Comparison of ENCODE assay signal across 7 mouse cellular contexts in genomic region chr17:6428926-6429325, GRCm38 (mm10). TPM values are rescaled to one million over a fixed set of nuclear protein-coding genes. Genes with fewer than 3 reads are reported as not detected.
DNase-seq lines count a peak whose midpoint lies in the region; ATAC-seq and TF ChIP-seq lines count a peak whose summit lies in the region.
"Not testable (repeated sequence)": the region's sequence is repeated elsewhere in the genome, so short reads cannot be mapped to it uniquely, and the experiment has no call there.

No protein-coding gene starts in this region.

- H3K4me1 ChIP-seq in embryonic fibroblast, embryonic 13.5 days (ENCODE audit: control insufficient read depth, insufficient read depth, low read length); kidney, postnatal 0 days (replicated peaks; ENCODE audit: insufficient read depth, low read length); midbrain, embryonic 11.5 days (ENCODE audit: control insufficient read depth, insufficient read depth, low read length); testis, adult 2 months (ENCODE audit: control insufficient read depth, insufficient read depth, low read length): not testable (repeated sequence)

- TF ChIP-seq POLR2A in embryonic fibroblast, embryonic 13.5 days (IDR thresholded peaks at IDR 0.05; ENCODE audit: low read depth, low read length); testis, adult 2 months (IDR thresholded peaks at IDR 0.05; ENCODE audit: control insufficient read depth, low read depth, low read length): not testable (repeated sequence)

- not testable (repeated sequence) for H3K4me2 ChIP-seq in kidney, postnatal 0 days (ENCODE audit: low read length); midbrain, embryonic 11.5 days

- peak; percentile 55 for DNase-seq in 416B (ENCODE audit: low read depth)
- DNase-seq in adipocyte (ENCODE audit: low spot score) = peak; percentile 74
- peak; percentile 88 for DNase-seq in heart, adult 11 months
- DNase-seq in kidney, postnatal 0 days (ENCODE audit: low spot score) = peak; percentile 25
- DNase-seq in midbrain, embryonic 11.5 days (ENCODE audit: low spot score, missing footprints) = peak; percentile 60

- not testable (repeated sequence) for H3K4me3 ChIP-seq in embryonic fibroblast, embryonic 13.5 days (ENCODE audit: insufficient read depth, low read length); kidney, postnatal 0 days (replicated peaks; ENCODE audit: low read depth, low read length); midbrain, embryonic 11.5 days (ENCODE audit: low read depth, low read length); testis, adult 2 months (ENCODE audit: control insufficient read depth, low read depth, low read length)

- ATAC-seq in kidney, postnatal 0 days (replicated peaks; ENCODE audit: low FRiP score, low read depth); midbrain, embryonic 11.5 days (ENCODE audit: low FRiP score): not testable (repeated sequence)

- H3K27me3 ChIP-seq in kidney, postnatal 0 days (ENCODE audit: insufficient read depth, low read length); midbrain, embryonic 11.5 days (ENCODE audit: control insufficient read depth, insufficient read depth, low read length); testis, adult 2 months (ENCODE audit: control insufficient read depth, insufficient read depth, low read length): not testable (repeated sequence)

- not testable (repeated sequence) for TF ChIP-seq CTCF in embryonic fibroblast, embryonic 13.5 days (IDR thresholded peaks at IDR 0.05; ENCODE audit: borderline replicate concordance, insufficient read depth, low read length); kidney, postnatal 0 days (IDR thresholded peaks at IDR 0.05; ENCODE audit: low read depth); testis, adult 2 months (IDR thresholded peaks at IDR 0.05; ENCODE audit: control insufficient read depth, insufficient read depth, insufficient replicate concordance, low read depth, low read length)

- H3K9ac ChIP-seq in kidney, postnatal 0 days (ENCODE audit: low read depth, low read length); midbrain, embryonic 11.5 days (ENCODE audit: low read length): not testable (repeated sequence)

- peak overlapping the region; percentile 84 for H3K27ac ChIP-seq in embryonic fibroblast, embryonic 13.5 days (ENCODE audit: insufficient read depth, low read length)
- H3K27ac ChIP-seq in kidney, postnatal 0 days; midbrain, embryonic 11.5 days (ENCODE audit: low read depth, low read length): not testable (repeated sequence)
- peak overlapping the region; percentile 72; the same call in 1 of the 2 replicates for H3K27ac ChIP-seq in testis, adult 2 months (ENCODE audit: control insufficient read depth, insufficient read depth, low read depth, low read length)

- WGBS in kidney, postnatal 0 days = 81% methylated on average over 2 of the region's 2 CpGs
- 88% methylated on average over 2 of the region's 2 CpGs for WGBS in midbrain, embryonic 11.5 days

- not testable (repeated sequence) for H3K36me3 ChIP-seq in kidney, postnatal 0 days (ENCODE audit: insufficient read depth, low read length); midbrain, embryonic 11.5 days (ENCODE audit: control insufficient read depth, insufficient read depth, low read length); testis, adult 2 months (ENCODE audit: control insufficient read depth, insufficient read depth, low read length)

- H3K9me3 ChIP-seq in kidney, postnatal 0 days (replicated peaks; ENCODE audit: low read length); midbrain, embryonic 11.5 days (ENCODE audit: control insufficient read depth, low read length): not testable (repeated sequence)

RNA-seq across cellular contexts. Expression of gene Dynlt1b, which starts 1.0 kb away (rescaled TPM):
- polyA plus RNA-seq in embryonic fibroblast, embryonic 13.5 days (2011; ENCODE audit: insufficient read length, low read depth, missing spikeins) = 211 and 221 TPM in 2 replicates
- polyA plus RNA-seq in kidney, postnatal 0 days (2015; fragmentation: Nextera tagmentation; extraction: Ambion mirVana) = 569 and 632 TPM in 2 replicates
- polyA plus RNA-seq in midbrain, embryonic 11.5 days (2014; fragmentation: Nextera tagmentation; extraction: Ambion mirVana) = 673 and 680 TPM in 2 replicates
- 1,644 and 1,736 TPM in 2 replicates for polyA plus RNA-seq in testis, adult 2 months (2012; rRNA removed)

Comparison
In these comparisons a context has a peak if more than half of its experiments do, and no peak if none do; other contexts are left out.
1. DNase-seq: peak in every context shown above with its lines; median percentile 88 in heart, adult 11 months; 74 in adipocyte; 60 in midbrain, embryonic 11.5 days; 55 in 416B; 25 in kidney, postnatal 0 days.